Mouse (Mus musculus) heart, embryonic 10.5 days (tissue): Measurements from ENCODE around the gene Marveld3. TPM values are rescaled to one million over a fixed set of nuclear protein-coding genes. Genes with fewer than 3 reads are reported as not detected.
A peak's percentile ranks its signal among the peaks of the same experiment; 100 is the strongest.

ENCODE experiments used
- DNase-seq: peaks from one replicate; pipeline ENCODE4 v3.0.0-alpha.2; 2017; ENCODE audit warnings: low spot score
- H3K27ac ChIP-seq: fragments of 300-500 bp; sonication (generic); 2 replicates; pipeline ENCODE4 v1.5.1; 2016; ENCODE audit warnings: mild to moderate bottlenecking
- H3K27me3 ChIP-seq: fragments of 300-500 bp; sonication (generic); 2 replicates; pipeline ENCODE4 v1.6.1; 2016; ENCODE audit warnings: mild to moderate bottlenecking; ENCODE audit not compliant: poor library complexity, insufficient read depth, severe bottlenecking
- H3K36me3 ChIP-seq: fragments of 300-500 bp; sonication (generic); 2 replicates; pipeline ENCODE4 v1.6.1; 2016; ENCODE audit warnings: mild to moderate bottlenecking, moderate library complexity
- H3K4me1 ChIP-seq: fragments of 300-500 bp; sonication (generic); 2 replicates; pipeline ENCODE4 v1.6.1; 2016; ENCODE audit warnings: mild to moderate bottlenecking
- H3K4me3 ChIP-seq: fragments of 300-500 bp; sonication (generic); 2 replicates; pipeline ENCODE4 v1.5.1; 2016; ENCODE audit warnings: mild to moderate bottlenecking, moderate library complexity
- H3K9me3 ChIP-seq: fragments of 300-500 bp; sonication (generic); 2 replicates; pipeline ENCODE4 v1.6.1; 2016; ENCODE audit warnings: mild to moderate bottlenecking, moderate library complexity
- WGBS: fragments of 180-500 bp; shearing (Covaris S2); methylation state at CpG from one replicate; pipeline ENCODE4 v1.1.7; 2016; 5-methylcytosine and 5-hydroxymethylcytosine counted together
- polyA plus RNA-seq: library from polyadenylated mRNA; unstranded; fragments of >200 nt; fragmentation: Nextera tagmentation; extraction: Ambion mirVana; gene quantifications from 2 replicates; pipeline ENCODE4 v1.2.1, GENCODE M21; 2016

Gene Marveld3
- polyA plus RNA-seq, 1 experiment from 2014 or later = 0.68 TPM

DNA sequence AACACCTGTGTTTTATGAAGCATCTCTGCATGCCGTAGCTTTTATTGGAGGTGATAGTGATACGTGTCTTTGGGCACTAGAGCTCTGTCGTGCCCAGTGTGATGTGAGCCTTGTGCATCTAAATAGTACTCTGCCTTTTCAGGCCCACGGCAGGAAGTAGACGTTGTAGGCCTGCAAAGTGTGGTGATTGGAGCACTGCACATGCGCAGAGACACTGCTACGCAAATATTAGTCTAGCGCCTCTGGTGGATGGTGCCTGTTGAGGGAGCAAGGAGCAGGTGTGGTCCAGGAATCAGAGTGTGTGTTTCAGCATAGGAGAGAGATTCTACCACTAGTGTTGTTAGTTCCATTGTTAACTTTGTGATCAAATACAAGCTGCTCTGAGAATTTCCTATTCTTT, 27.1 kb upstream of the Marveld3 start:
- 86% methylated on average over 8 of the region's 8 CpGs for WGBS
- no peak overlapping the region for H3K4me3 ChIP-seq
- H3K36me3 ChIP-seq = no peaks in the 10 kb centered on the region
- H3K27me3 ChIP-seq = no peaks in the 10 kb centered on the region
- DNase-seq = no peak
- no peaks in the 10 kb centered on the region for H3K9me3 ChIP-seq
- H3K27ac ChIP-seq = no peak overlapping the region
- H3K4me1 ChIP-seq = no peaks in the 10 kb centered on the region

DNA sequence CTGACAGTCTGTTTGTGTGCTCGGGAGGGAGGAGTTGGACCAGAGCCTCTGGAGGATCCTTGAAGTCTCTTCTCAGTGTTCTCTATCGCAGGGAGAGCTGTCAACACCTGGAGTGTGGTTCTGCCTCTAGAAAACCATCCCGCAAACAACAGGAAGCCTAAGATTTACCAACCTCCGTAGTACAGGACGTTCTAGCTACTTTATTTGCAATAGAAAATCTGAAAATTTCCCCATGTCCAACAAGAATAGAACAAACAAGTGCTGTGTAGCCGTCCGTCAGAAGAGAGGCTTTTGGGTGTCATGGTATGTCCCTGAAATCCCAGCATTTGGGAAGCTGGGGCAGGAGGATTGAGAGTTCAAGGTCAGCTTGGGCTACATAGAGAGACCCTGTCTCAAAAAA, 25.8 kb upstream of the Marveld3 start:
- H3K27me3 ChIP-seq = no peaks in the 10 kb centered on the region
- no peaks in the 10 kb centered on the region for H3K4me1 ChIP-seq
- H3K27ac ChIP-seq = no peak overlapping the region
- no peaks in the 10 kb centered on the region for H3K36me3 ChIP-seq
- H3K9me3 ChIP-seq = no peaks in the 10 kb centered on the region
- H3K4me3 ChIP-seq = no peak overlapping the region
- WGBS = 63% methylated on average over 7 of the region's 7 CpGs
- no peak for DNase-seq

DNA sequence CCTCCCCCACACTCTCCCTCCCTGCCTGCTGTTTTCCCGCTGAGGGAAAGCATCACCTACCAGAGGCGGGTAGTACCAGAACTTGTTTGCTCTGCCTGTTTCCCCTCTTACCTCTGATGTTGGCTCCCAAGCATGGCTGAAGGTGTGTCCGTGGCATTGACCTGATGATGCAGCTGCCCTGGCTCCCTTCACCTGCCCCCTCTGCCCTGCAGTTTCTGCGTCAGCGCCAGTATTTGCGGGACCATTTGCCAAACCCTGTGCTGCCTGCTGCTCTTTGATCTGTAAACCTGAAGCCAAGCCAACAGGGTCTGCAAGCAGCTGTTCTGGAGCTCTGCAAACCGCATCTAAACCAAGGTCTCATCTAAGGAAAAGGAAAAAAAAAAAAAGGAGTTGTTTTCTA, 24.4 kb upstream of the Marveld3 start:
- H3K27me3 ChIP-seq = no peaks in the 10 kb centered on the region
- no peaks in the 10 kb centered on the region for H3K36me3 ChIP-seq
- H3K27ac ChIP-seq = no peak overlapping the region
- no peak overlapping the region for H3K4me3 ChIP-seq
- WGBS = 67% methylated on average over 7 of the region's 7 CpGs
- no peaks in the 10 kb centered on the region for H3K4me1 ChIP-seq
- no peak for DNase-seq
- H3K9me3 ChIP-seq = no peaks in the 10 kb centered on the region

DNA sequence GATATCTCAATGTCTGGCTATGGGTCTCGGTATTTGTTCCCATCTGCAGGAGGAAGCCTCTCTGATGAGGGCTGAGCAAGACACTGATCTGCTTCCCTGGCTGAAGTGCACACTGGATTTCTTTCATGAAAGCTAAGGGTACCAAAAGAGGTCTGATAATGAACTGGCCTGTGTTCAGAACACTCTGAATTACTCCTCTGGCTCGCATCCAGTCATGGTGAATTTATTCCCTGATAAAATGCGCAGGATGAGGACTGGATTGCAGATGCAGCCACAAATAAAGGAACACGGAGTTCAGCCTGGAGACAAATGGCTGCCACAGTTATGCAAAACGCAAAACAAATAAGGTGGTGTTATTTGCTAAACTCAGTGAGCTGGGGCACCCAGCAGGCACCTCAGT, 21.9 kb upstream of the Marveld3 start:
- 49% methylated on average over 5 of the region's 5 CpGs for WGBS
- Histone ChIP-seq H3K36me3 (no peaks in the 10 kb centered on the region), H3K27ac (no peak overlapping the region), H3K9me3 (no peaks in the 10 kb centered on the region), H3K4me1 (no peaks in the 10 kb centered on the region), H3K27me3 (no peaks in the 10 kb centered on the region), H3K4me3 (no peak overlapping the region)
- DNase-seq = no peak

DNA sequence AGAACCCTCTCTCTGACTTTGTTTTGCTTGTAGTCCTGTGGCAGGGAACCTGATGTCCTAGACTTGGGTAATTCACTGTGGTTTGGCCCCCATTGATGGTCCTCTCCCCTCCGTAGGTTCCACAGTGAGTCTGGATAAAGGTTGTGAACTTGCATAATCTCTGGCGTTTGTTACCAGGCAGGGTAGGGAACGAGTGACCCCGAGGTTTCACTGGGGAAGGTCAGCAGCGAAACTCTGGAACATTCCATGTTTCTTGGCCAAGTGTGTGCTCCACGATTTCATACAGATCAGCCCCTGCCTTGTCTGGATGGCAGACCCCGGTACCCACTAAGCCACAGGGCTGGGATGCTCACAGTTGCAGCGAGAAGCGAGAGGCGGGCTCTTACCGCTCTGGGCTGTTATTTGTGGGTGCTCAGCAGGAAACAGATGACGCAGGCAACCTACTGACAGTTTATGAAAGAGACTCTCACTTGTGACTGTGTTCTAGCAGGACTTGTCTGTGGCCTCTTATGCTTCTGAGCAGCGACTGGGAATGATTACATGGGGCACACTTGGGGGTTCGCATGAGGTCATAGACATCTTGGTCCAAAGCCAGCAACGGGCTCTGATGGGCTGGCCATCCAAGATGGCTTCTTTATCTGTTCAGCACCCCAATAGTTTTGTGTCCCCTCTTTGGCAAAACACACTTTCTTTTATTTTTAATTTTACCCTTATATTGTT, 20.5 kb upstream of the Marveld3 start:
- DNase-seq = no peak
- H3K9me3 ChIP-seq = no peaks in the 10 kb centered on the region
- WGBS = 75% methylated on average over 15 of the region's 15 CpGs
- no peak overlapping the region for H3K4me3 ChIP-seq
- H3K27me3 ChIP-seq = no peaks in the 10 kb centered on the region
- H3K4me1 ChIP-seq = no peaks in the 10 kb centered on the region
- no peaks in the 10 kb centered on the region for H3K36me3 ChIP-seq
- H3K27ac ChIP-seq = no peak overlapping the region

DNA sequence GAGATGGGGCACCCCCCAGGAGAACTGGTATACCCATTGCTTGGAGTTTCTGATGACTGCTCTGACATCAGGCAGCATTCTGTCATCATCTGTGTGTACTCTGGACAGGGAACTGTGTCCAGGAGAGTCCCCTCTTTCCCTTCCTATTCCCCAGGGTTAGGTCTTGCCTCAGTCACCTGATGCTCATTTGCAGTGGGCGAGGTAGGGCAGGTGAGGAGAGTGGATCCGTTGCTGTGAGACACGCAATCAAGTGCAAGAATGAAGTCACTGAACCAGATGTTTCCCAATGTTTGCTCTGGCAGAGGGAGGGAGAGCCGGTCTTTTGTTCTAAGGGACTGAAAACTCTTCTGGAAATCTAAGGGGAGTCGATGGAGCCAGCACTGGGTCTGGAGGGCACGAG, 17.3 kb upstream of the Marveld3 start:
- Histone ChIP-seq H3K4me3 (no peak overlapping the region), H3K4me1 (no peaks in the 10 kb centered on the region), H3K27me3 (no peaks in the 10 kb centered on the region), H3K36me3 (no peaks in the 10 kb centered on the region), H3K9me3 (no peaks in the 10 kb centered on the region), H3K27ac (no peak overlapping the region)
- no peak for DNase-seq
- 71% methylated on average over 6 of the region's 6 CpGs for WGBS

DNA sequence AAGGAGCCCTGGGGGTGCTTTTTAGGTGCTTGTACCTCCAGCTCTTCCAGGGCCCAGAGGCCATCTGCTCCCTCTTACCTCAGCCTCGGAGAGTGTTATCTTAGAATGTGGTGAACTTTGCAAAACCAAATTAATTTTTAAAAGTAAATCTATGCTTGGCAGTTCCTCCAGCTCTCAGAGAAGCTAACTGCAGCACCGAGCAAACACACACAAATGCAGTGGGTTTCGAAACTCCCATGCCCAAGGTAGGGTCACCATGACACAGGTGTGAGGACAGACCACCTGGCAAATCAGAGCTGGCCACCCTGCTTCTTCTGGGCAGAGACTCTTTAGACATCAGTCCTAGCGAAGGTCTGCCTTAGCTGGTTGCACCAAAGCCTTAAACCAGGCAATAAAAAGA, 10.9 kb upstream of the Marveld3 start:
- H3K36me3 ChIP-seq = no peaks in the 10 kb centered on the region
- DNase-seq = no peak
- no peaks in the 10 kb centered on the region for H3K9me3 ChIP-seq
- H3K4me3 ChIP-seq = no peak overlapping the region
- no peak overlapping the region for H3K27ac ChIP-seq
- no peaks in the 10 kb centered on the region for H3K4me1 ChIP-seq
- peaks cover 22% of the 10 kb centered on the region for H3K27me3 ChIP-seq
- WGBS = 80% methylated on average over 4 of the region's 4 CpGs

DNA sequence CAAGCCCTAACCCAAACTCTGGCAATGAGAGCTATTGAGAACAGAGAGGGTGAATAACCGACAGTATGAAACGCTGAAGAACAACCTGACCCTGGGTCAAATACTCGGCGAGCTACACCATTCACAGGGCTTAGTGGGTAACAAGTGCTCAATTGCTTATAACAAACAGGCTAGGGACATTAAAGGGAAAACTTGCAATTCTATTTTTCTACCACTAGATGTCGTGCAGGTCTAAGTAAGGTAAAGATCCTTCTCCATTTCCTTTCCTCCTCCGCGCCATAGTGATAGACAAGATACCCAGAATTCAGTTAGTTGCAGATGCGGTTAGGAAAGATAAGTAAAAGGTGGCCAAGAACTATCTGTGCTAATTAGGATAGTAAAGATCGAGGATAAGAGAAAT, 8.3 kb upstream of the Marveld3 start:
- Histone ChIP-seq H3K4me1 (no peaks in the 10 kb centered on the region), H3K27ac (no peak overlapping the region), H3K27me3 (peaks cover 24% of the 10 kb centered on the region), H3K4me3 (no peak overlapping the region), H3K36me3 (no peaks in the 10 kb centered on the region), H3K9me3 (no peaks in the 10 kb centered on the region)
- DNase-seq = no peak
- 9% methylated on average over 9 of the region's 9 CpGs for WGBS

DNA sequence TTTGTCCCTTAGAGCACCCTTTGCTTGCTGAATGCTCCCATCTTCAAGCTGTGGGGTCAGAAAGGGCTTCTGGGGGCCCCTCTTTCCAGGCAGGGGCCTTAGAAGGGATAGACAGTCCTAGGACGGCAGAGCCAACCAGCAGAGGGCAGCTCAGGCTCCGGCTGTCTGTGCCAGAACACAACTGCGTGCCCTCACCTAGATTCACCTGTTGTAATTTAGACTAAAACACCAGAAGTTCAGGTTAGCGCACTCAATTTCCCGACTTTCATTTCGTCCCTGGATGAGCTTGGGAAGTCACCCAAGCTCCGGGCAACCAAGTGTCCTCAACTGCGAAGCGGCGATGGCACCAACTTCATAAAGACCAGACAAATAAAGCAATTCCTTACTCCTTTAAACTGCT, 6.8 kb upstream of the Marveld3 start:
- WGBS = 58% methylated on average over 10 of the region's 10 CpGs
- Histone ChIP-seq H3K4me1 (no peaks in the 10 kb centered on the region), H3K27ac (no peak overlapping the region), H3K27me3 (peaks cover 31% of the 10 kb centered on the region), H3K4me3 (no peak overlapping the region), H3K36me3 (no peaks in the 10 kb centered on the region), H3K9me3 (no peaks in the 10 kb centered on the region)
- no peak for DNase-seq

DNA sequence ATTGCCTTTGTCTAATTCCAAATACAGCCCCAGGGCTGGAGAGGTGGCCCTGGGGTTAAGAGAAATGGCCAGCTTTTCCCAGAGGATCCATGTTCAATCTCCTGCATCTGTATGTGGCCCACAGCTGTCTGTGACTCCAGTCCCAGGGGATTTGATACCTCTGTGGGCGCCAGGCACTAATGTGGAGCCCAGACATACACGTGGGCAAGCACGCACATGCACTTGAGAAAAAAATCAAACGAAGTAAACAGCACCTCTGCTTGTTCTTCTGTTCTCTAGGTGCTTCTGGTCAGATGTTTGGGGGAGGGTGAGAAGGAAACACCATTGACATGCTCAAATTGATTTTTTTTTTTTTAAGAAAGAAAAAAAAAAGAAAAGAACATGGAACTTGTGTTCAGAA, 2.1 kb upstream of the Marveld3 start:
- H3K27me3 ChIP-seq = peaks cover 69% of the 10 kb centered on the region
- no peak overlapping the region for H3K27ac ChIP-seq
- H3K36me3 ChIP-seq = no peaks in the 10 kb centered on the region
- no peaks in the 10 kb centered on the region for H3K9me3 ChIP-seq
- H3K4me3 ChIP-seq = no peak overlapping the region
- peaks cover 15% of the 10 kb centered on the region for H3K4me1 ChIP-seq
- DNase-seq = no peak
- WGBS = 73% methylated on average over 4 of the region's 4 CpGs

DNA sequence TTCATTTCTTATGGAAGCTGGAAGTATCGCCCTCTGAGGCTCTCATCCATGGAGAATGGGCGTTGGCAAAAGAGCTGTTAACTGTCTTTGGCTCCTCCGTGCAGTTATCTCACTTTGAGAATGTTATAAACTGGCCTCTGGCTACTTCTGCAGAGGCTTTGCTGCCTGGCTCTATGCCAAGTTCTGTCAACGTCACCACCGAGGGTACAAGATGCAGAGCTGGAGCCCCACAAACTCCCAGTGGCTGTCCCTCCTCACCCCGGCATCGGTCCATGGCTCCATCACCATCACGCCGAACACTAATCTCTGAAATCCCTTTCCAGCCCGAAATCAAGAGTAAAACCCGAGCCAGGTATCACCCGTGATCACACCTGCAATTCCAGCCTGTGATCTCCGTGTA, 1.4 kb upstream of the Marveld3 start:
- Histone ChIP-seq H3K27ac (no peak overlapping the region), H3K36me3 (no peaks in the 10 kb centered on the region), H3K9me3 (no peaks in the 10 kb centered on the region), H3K4me3 (no peak overlapping the region), H3K4me1 (peaks cover 16% of the 10 kb centered on the region), H3K27me3 (peaks cover 63% of the 10 kb centered on the region)
- no peak for DNase-seq
- WGBS = 67% methylated on average over 13 of the region's 13 CpGs

DNA sequence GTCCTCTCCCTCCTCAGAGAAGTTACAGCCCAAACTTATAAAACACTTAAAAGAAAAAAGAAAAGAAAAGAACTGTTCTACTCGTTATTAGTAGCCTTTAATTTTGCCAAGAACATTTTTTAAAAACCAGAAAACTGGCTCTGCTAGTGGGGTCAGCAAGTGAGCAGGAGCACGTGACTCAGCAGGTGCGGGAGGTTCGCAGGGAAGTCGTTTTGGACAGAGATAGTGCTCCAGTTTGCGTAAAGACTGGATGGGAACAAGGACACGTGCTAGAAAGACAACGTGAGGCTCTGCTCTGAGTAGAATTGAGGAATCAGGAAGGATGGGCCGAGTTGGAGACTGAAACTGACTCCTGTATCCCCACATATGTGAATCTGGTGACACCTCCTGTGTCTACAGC, 893 bp upstream of the Marveld3 start:
- H3K27ac ChIP-seq = no peak overlapping the region
- WGBS = 65% methylated on average over 9 of the region's 9 CpGs
- H3K9me3 ChIP-seq = no peaks in the 10 kb centered on the region
- peaks cover 58% of the 10 kb centered on the region for H3K27me3 ChIP-seq
- no peak overlapping the region for H3K4me3 ChIP-seq
- peaks cover 21% of the 10 kb centered on the region for H3K4me1 ChIP-seq
- DNase-seq = no peak
- no peaks in the 10 kb centered on the region for H3K36me3 ChIP-seq

DNA sequence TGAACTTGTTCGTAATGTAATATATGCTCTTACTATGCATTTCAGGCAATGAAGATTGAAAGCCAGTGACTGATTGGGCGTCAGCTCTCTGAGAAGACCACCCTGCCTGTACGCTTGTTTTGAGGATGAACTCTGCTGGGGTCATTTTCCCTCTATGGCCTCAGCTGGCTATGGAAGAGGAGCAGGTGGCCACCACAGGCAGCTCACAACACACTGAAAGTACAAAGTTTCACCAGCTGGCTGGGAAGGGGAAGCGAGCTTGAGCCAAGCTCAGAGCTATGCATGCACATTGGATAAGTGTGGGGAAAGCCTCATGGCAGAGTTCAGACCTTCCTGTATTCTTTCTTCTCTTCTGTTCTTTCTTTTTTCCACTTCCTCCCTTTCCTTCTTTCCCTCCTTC, 2.9 kb downstream of the Marveld3 start:
- WGBS = 88% methylated on average over 4 of the region's 4 CpGs
- no peaks in the 10 kb centered on the region for H3K36me3 ChIP-seq
- H3K4me3 ChIP-seq = no peak overlapping the region
- H3K27me3 ChIP-seq = peaks cover 55% of the 10 kb centered on the region
- no peaks in the 10 kb centered on the region for H3K9me3 ChIP-seq
- H3K4me1 ChIP-seq = peaks cover 30% of the 10 kb centered on the region
- H3K27ac ChIP-seq = no peak overlapping the region
- no peak for DNase-seq

DNA sequence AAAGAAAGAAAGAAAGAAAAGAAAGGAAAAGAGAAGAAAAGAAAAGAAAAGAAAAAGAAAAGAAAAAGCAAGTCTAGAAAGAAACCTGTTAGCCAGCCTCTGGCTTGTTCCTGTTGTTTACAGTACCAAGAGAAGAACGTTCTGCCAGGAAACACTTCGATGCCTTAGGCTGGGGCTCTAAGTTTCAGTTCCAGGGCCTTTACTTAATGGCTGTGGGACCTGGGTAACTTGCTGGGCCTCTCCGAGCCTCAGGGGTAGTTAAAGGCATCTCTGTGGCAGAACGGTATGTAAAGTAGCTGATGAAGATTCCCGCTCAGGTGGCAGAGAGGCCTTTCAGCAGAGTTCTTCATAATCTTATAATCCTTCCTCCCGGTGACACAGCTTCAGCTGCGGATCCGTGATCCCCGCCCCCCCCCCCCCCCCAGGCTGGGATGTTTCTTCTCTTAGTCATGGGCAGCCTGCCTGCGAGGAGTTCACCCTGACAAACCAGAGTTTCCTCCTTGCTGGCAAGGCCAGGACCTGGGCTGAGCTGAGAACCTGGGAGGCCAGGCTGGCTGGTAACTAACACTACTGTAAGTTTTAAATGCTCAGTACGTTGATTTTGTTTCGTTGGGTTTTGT, 3.9 kb downstream of the Marveld3 start:
- H3K27me3 ChIP-seq = peaks cover 52% of the 10 kb centered on the region
- H3K4me1 ChIP-seq = peaks cover 25% of the 10 kb centered on the region
- 20% methylated on average over 12 of the region's 12 CpGs for WGBS
- H3K9me3 ChIP-seq = no peaks in the 10 kb centered on the region
- no peak for DNase-seq
- no peak overlapping the region for H3K4me3 ChIP-seq
- H3K36me3 ChIP-seq = no peaks in the 10 kb centered on the region
- peak overlapping the region; percentile 56; the same call in 1 of the 2 replicates for H3K27ac ChIP-seq
